Mouse (Mus musculus) lung, postnatal 0 days (tissue): ENCODE data around the gene C8a. TPM values are rescaled to one million over a fixed set of nuclear protein-coding genes. Genes with fewer than 3 reads are reported as not detected.

Experiments used
- ATAC-seq: fragments of 200-750 bp; cut with Nextera tagmentation; 2 replicates; pipeline ENCODE4 v1.8.0; 2017; ENCODE audit warnings: moderate library complexity
- DNase-seq: peaks from one replicate; pipeline ENCODE4 v3.0.0-alpha.2; 2016; ENCODE audit warnings: low spot score
- H3K27ac ChIP-seq: fragments of 300-500 bp; sonication (generic); 2 replicates; pipeline ENCODE4 v1.5.1; 2014; ENCODE audit warnings: antibody characterized with exemption, mild to moderate bottlenecking, low read length, mixed read lengths
- H3K27me3 ChIP-seq: fragments of 300-500 bp; sonication (generic); replicated peaks from 2 replicates; pipeline ENCODE4 v1.6.1; 2014; ENCODE audit warnings: low read length, mixed read lengths; ENCODE audit not compliant: insufficient read depth
- H3K36me3 ChIP-seq: fragments of 300-500 bp; sonication (generic); 2 replicates; pipeline ENCODE4 v1.6.1; 2014; ENCODE audit warnings: low read length, mixed read lengths; ENCODE audit not compliant: insufficient read depth
- H3K4me1 ChIP-seq: fragments of 300-500 bp; sonication (generic); 2 replicates; pipeline ENCODE4 v1.6.1; 2014; ENCODE audit warnings: antibody characterized with exemption, low read depth, low read length, mixed read lengths; ENCODE audit not compliant: insufficient read depth
- H3K4me2 ChIP-seq: fragments of 300-500 bp; sonication (generic); replicated peaks from 2 replicates; pipeline ENCODE4 v1.6.1; 2014; ENCODE audit warnings: low read depth, mild to moderate bottlenecking, low read length, moderate library complexity, mixed read lengths
- H3K4me3 ChIP-seq: fragments of 300-500 bp; sonication (generic); 2 replicates; pipeline ENCODE4 v1.5.1; 2014; ENCODE audit warnings: low read depth, low read length
- H3K9ac ChIP-seq: fragments of 300-500 bp; sonication (generic); replicated peaks from 2 replicates; pipeline ENCODE4 v1.6.1; 2014; ENCODE audit warnings: low read depth, mild to moderate bottlenecking
- H3K9me3 ChIP-seq: fragments of 300-500 bp; sonication (generic); 2 replicates; pipeline ENCODE4 v1.6.1; 2016; ENCODE audit warnings: low read length, mixed read lengths
- CTCF ChIP-seq: IDR thresholded peaks from 2 replicates; pipeline ENCODE4 v1.5.1; 2016; ENCODE audit warnings: antibody characterized with exemption, mild to moderate bottlenecking
- EP300 ChIP-seq: IDR thresholded peaks from 2 replicates; pipeline ENCODE4 v1.6.1; 2016; ENCODE audit warnings: antibody characterized with exemption, mild to moderate bottlenecking, control low read depth
- WGBS: fragments of 180-500 bp; shearing (Covaris S2); extraction: QIAGEN DNeasy Blood & Tissue Kit; methylation state at CpG from one replicate; pipeline ENCODE4 v1.1.7; 2014; 5-methylcytosine and 5-hydroxymethylcytosine counted together
- polyA plus RNA-seq: library from polyadenylated mRNA; unstranded; fragments of >200 nt; fragmentation: Nextera tagmentation; extraction: Ambion mirVana; gene quantifications from 2 replicates; pipeline ENCODE4 v1.2.1, GENCODE M21; 2015

The C8a gene
- polyA plus RNA-seq: not detected in 2 replicates

GRCm38 (mm10) chr4:104876323-104876722, at the start of gene C8a:
TSS of gene C8a (minus strand) at chr4:104876398.
- Histone ChIP-seq H3K27ac (no peak within 1 kb of the TSS), H3K9ac (no peak within 1 kb of the TSS), H3K4me2 (no peak within 1 kb of the TSS), H3K27me3 (no peaks in the 10 kb centered on the region), H3K9me3 (no peaks in the 10 kb centered on the region), H3K4me1 (no peaks in the 10 kb centered on the region), H3K36me3 (no peaks in the 10 kb centered on the region), H3K4me3 (no peak within 1 kb of the TSS)
- WGBS: 75% methylated on average over 3 of the region's 3 CpGs
- no peak for TF ChIP-seq EP300
- no peak for TF ChIP-seq CTCF
- DNase-seq (no peak), ATAC-seq (no peak)

GRCm38 (mm10) chr4:104925383-104925782, 49.2 kb upstream of the C8a start:
- ATAC-seq (no peak), DNase-seq (no peak)
- Histone ChIP-seq H3K4me2 (no peak overlapping the region), H3K36me3 (no peaks in the 10 kb centered on the region), H3K4me1 (no peaks in the 10 kb centered on the region), H3K4me3 (no peak overlapping the region), H3K27me3 (no peaks in the 10 kb centered on the region), H3K9ac (no peak overlapping the region), H3K27ac (no peak overlapping the region), H3K9me3 (no peaks in the 10 kb centered on the region)
- 85% methylated on average over 5 of the region's 5 CpGs for WGBS
- TF ChIP-seq EP300 (no peak), CTCF (no peak)

DNA sequence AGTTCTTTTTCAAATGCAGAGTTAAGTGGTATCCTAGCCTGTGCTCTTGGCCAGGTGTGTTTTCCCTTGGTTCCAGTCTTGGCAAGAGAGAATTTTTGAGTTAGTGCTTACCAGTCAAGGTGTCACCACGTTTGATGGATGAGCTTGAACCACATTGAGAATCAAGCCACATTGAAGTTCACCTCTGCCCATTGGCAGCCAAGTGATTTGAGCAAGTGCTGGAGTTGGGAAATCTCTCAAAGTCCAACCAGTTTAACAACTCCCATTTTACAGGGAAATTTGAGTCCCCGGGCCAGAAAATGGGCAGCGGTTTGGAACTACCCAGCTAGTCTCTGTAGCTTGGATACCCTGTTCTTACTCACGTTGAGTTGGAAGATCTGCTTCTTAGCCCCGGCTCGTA, 41.8 kb upstream of the C8a start:
- no peak for DNase-seq
- Histone ChIP-seq H3K9me3 (no peaks in the 10 kb centered on the region), H3K27ac (no peak overlapping the region), H3K27me3 (no peaks in the 10 kb centered on the region), H3K4me3 (no peak overlapping the region), H3K4me1 (no peaks in the 10 kb centered on the region), H3K9ac (no peak overlapping the region), H3K4me2 (no peak overlapping the region), H3K36me3 (no peaks in the 10 kb centered on the region)
- ATAC-seq: no peak
- TF ChIP-seq CTCF (no peak), EP300 (no peak)
- whole genome bisulfite sequencing: 69% methylated on average over 6 of the region's 6 CpGs

DNA sequence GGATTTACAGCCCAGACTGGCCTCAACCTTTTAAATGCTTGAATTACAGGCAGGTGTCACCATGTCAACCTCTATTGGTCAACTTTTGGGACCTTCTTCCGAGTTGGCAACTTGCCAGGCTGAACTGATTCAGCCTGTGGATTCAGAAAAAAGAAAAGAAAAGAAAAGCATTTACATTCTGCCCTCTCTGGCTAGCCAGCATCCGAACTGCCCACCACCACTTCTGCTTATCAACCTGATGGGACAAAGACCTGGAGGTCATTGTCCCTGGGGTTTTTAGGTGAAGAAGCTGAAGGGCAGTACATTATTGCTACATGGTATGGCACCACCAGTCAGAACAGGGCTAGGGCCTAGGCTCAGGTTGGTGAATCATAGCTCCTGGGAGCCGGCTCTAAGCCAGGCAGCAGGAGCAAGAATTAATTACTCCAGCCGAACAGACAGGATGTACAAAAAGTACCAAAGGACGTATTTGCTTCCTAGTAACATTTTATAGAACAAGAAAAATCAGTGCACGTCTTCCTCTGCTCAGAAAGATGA, 38.6 kb upstream of the C8a start:
- Histone ChIP-seq H3K4me1 (no peaks in the 10 kb centered on the region), H3K4me2 (no peak overlapping the region), H3K9ac (no peak overlapping the region), H3K27me3 (no peaks in the 10 kb centered on the region), H3K36me3 (no peaks in the 10 kb centered on the region), H3K9me3 (no peaks in the 10 kb centered on the region), H3K4me3 (no peak overlapping the region), H3K27ac (no peak overlapping the region)
- no peak for TF ChIP-seq CTCF
- TF ChIP-seq EP300: no peak
- ATAC-seq (no peak), DNase-seq (no peak)
- 53% methylated on average over 6 of the region's 6 CpGs for WGBS

DNA sequence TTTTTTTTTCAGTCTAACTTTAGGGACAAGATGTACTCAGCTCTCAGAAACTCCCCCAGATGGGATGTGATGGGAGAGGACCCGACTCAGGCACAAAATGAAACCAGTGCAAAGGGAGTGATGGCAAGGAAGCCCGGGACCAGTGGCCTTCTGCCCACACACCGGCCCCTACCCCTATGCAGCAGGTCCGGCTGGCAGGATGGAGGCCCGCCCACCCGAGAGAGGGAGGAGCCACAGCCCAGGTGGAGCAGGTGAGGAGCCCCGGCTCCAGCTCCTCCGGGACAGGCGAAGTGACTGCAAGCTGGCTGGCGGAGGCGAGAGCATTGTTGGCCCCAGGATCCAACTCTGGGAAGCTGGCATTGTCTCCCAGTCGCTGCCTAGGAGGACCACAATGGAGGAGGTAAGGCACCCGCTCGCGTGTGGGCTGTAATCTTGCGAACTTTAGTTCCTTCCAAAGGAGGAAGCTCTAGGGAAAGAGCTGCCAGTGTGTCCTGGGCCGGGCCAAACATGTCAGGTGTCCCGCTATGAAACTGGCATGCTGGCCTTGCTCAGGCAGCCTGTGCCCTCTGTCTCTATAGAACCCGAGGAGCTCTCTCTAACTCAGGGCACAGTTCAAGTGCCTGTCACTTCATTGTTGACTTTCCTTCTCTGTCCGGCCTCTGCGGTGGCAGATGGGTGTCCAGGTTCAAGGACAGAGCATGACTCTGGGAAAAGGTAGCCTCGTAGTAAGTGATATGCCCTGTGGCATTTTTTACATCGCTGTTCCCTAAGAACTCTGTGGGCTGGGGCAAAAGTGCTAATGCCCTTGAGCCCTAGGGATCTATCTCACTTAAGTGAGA, 37.3 kb upstream of the C8a start, which contains the start of gene Fyb2:
TSS of gene Fyb2 (plus strand) at position 166 of the 839 bp plus-strand sequence.
- Histone ChIP-seq H3K36me3 (no peaks in the 10 kb centered on the region), H3K9me3 (no peaks in the 10 kb centered on the region), H3K4me2 (peak within 1 kb of the TSS; percentile 45), H3K4me1 (no peaks in the 10 kb centered on the region), H3K27me3 (no peaks in the 10 kb centered on the region), H3K4me3 (no peak within 1 kb of the TSS), H3K27ac (no peak within 1 kb of the TSS), H3K9ac (no peak within 1 kb of the TSS)
- TF ChIP-seq EP300 (no peak), CTCF (no peak)
- peak; percentile 10 for DNase-seq
- ATAC-seq: peak; percentile 41
- 17% methylated on average over 23 of the region's 23 CpGs for WGBS

- Histone ChIP-seq H3K27me3 (no peaks in the 10 kb centered on the region), H3K4me1 (no peaks in the 10 kb centered on the region), H3K4me3 (no peak overlapping the region), H3K9ac (no peak overlapping the region), H3K4me2 (no peak overlapping the region), H3K9me3 (no peaks in the 10 kb centered on the region), H3K27ac (no peak overlapping the region), H3K36me3 (no peaks in the 10 kb centered on the region)
- peak; percentile 72 for DNase-seq
- TF ChIP-seq CTCF: peak; percentile 92
- TF ChIP-seq EP300: no peak
- peak; percentile 50; the same call in 1 of the 2 replicates for ATAC-seq
- WGBS: 21% methylated on average over 7 of the region's 7 CpGs
Measured at GRCm38 (mm10) chr4:104911685-104912084, 35.5 kb upstream of the C8a start.
